Mouse (Mus musculus): Measurements from ENCODE around the gene Doc2a. TPM values are rescaled to one million over a fixed set of nuclear protein-coding genes. Genes with fewer than 3 reads are reported as not detected.
A peak's percentile ranks its signal among the peaks of the same experiment; 100 is the strongest.

Gene Doc2a
- polyA plus RNA-seq, 1 experiment from 2014 or later = 0.15 TPM

DNA sequence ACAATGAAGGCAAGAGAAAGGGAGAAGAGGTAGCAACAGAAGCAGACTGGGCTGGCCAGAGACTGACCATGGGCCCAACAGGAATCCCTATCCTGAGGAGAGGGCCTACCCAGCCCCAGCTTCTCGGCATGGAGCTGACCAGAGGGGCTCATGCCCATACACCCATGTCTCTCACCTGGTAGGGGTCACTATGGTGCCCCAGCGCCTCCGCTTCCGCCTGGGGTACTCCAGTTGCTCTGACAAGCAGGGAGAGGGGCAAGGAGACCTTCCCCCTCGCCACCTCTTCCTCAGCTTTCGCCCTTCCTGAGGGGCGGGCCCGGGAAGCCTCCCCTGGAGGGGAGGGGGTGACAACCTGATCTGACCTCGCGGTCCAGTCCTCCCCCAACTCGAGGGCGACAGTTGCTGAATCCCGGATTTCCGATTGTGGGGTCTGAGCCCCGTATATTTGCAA lies 36.5 kb downstream of the Doc2a start:
- no peaks in the 10 kb centered on the region for H3K9me3 ChIP-seq (ENCODE audit: control insufficient read depth, low read length)
- peak overlapping the region; percentile 100 for H3K4me2 ChIP-seq (replicated peaks; ENCODE audit: low read depth)
- H3K4me1 ChIP-seq (replicated peaks; ENCODE audit: control insufficient read depth, insufficient read depth) = 0 out of 2 replicates have a peak, but pooled peaks cover 4% of the 10 kb centered on the region
- peaks cover 12% of the 10 kb centered on the region for H3K36me3 ChIP-seq (ENCODE audit: control insufficient read depth, insufficient read depth, low read length)
- H3K4me3 ChIP-seq (ENCODE audit: low read depth, low read length) = peak overlapping the region; percentile 87
- WGBS = under 1% methylated on average over 14 of the region's 15 CpGs
- peak overlapping the region; percentile 92 for H3K9ac ChIP-seq (ENCODE audit: low read length)
- peak overlapping the region; percentile 95 for H3K27ac ChIP-seq (replicated peaks)
- ATAC-seq (ENCODE audit: low FRiP score, low TSS enrichment) (no peak), DNase-seq (ENCODE audit: low spot score) (peak; percentile 36)
- H3K27me3 ChIP-seq (ENCODE audit: control insufficient read depth, insufficient read depth, low read length) = no peaks in the 10 kb centered on the region
- no peak for TF ChIP-seq CTCF (IDR thresholded peaks at IDR 0.05; ENCODE audit: low read depth)
- TF ChIP-seq EP300 (optimal IDR thresholded peaks at IDR 0.05) = no peak

DNA sequence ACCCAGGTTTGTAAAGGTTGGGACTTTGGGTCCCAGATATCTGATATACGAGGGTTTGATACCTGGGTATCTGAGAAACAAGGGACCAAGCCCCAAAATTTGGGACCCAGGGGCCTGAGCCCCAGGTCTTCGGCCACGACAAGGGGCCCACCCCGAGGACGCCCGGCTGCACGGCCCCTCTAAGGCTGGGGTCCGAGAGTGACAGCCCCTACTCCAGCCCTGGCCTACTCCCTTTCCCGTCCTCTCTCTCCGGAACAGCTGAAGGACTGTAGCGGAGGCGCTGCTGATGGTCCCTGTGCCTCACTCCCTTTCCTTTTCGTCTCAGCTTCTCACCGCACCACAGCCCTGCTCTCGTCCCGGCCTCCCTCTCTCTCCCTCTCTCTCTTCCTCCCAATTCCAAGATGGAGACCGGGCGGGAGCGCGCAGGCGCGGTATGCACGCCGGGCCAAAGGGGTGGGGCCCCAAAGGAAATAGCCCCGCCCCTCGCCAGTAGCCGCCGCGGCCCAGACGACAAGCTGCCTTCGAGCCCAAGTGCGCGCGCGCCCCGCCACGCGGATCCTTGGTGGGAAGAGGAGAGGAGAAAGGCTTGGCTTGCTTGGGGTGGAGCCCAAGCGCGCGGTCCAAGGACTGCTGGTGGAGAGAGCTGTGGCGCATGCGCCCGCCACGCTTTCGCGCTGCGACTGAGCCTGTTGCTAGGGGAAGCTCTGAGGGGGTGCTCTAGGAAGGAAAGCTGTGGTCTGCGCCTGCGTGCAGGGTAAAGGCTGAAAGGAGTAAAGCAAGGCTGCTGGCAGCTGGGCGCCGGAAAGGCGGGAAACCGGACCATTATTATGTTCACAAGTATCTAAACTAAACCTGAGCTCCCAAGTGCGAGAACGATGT lies 37.3 kb downstream of the Doc2a start, which contains the start of gene Taok2:
Gene Taok2, minus strand, starts transcription at position 418 of the 879 bp plus-strand sequence.
- Histone ChIP-seq H3K36me3 (ENCODE audit: control insufficient read depth, insufficient read depth, low read length) (peaks cover 6% of the 10 kb centered on the region; the same call in 1 of the 2 replicates), H3K9me3 (ENCODE audit: control insufficient read depth, low read length) (no peaks in the 10 kb centered on the region), H3K27ac (replicated peaks) (peak within 1 kb of the TSS; percentile 95), H3K4me2 (replicated peaks; ENCODE audit: low read depth) (peak within 1 kb of the TSS; percentile 100), H3K4me1 (replicated peaks; ENCODE audit: control insufficient read depth, insufficient read depth) (0 out of 2 replicates have a peak, but pooled peaks cover 4% of the 10 kb centered on the region), H3K27me3 (ENCODE audit: control insufficient read depth, insufficient read depth, low read length) (no peaks in the 10 kb centered on the region), H3K9ac (ENCODE audit: low read length) (peak within 1 kb of the TSS; percentile 92), H3K4me3 (ENCODE audit: low read depth, low read length) (peak within 1 kb of the TSS; percentile 87)
- TF ChIP-seq CTCF (IDR thresholded peaks at IDR 0.05; ENCODE audit: low read depth) (peak; percentile 41), EP300 (optimal IDR thresholded peaks at IDR 0.05) (no peak)
- WGBS = under 1% methylated on average over 53 of the region's 56 CpGs
- ATAC-seq (ENCODE audit: low FRiP score, low TSS enrichment) (peak; percentile 97), DNase-seq (ENCODE audit: low spot score) (peak; percentile 98)

DNA sequence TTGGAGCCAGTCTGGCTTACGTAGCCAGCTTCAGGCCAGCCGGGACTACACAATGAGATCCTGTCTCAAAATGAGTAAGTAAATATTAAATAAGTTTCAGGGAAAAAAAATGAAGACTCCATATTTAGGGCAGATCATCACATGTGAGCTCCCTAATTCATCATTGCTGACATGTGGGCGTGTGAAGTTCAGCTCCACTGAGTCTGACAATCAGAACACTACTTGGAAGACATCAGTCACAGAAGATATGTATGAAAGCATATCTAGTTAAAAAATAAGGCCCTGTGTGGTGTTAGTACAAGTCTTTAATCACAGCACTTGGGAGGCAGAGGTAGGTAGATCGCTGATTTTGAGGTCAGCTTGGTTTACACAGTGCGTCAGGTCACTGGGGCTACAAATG lies 40.1 kb downstream of the Doc2a start:
- Histone ChIP-seq H3K9me3 (ENCODE audit: control insufficient read depth, low read length) (no peaks in the 10 kb centered on the region), H3K9ac (ENCODE audit: low read length) (no peak overlapping the region; the same call in 1 of the 2 replicates), H3K4me1 (replicated peaks; ENCODE audit: control insufficient read depth, insufficient read depth) (0 out of 2 replicates have a peak, but pooled peaks cover 4% of the 10 kb centered on the region), H3K36me3 (ENCODE audit: control insufficient read depth, insufficient read depth, low read length) (no peaks in the 10 kb centered on the region), H3K27ac (replicated peaks) (no peak overlapping the region), H3K27me3 (ENCODE audit: control insufficient read depth, insufficient read depth, low read length) (no peaks in the 10 kb centered on the region), H3K4me3 (ENCODE audit: low read depth, low read length) (no peak overlapping the region), H3K4me2 (replicated peaks; ENCODE audit: low read depth) (no peak overlapping the region)
- no peak for TF ChIP-seq EP300 (optimal IDR thresholded peaks at IDR 0.05)
- TF ChIP-seq CTCF (IDR thresholded peaks at IDR 0.05; ENCODE audit: low read depth) = no peak
- no peak for ATAC-seq (ENCODE audit: low FRiP score, low TSS enrichment)
- 61% methylated on average over 5 of the region's 5 CpGs for WGBS
- DNase-seq (ENCODE audit: low spot score) = no peak

DNA sequence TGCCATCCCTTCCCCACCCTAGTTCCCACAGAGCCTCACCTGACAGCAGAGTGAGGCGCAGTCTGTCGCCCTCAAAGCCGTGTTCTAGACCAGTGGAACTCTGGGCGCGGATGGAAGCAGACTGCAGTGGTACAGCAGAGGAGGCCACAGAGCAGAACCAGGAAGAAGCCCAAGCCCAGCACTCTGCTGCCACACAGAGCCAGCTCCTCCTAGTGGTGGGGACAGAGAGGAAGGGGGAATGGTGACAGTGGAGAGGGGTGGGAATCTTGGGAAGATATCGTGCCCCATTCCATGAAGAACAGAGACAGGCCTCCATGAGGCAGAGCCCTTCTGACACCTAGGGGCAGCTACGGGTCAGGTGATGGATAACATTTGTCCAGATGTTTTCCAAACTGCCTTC lies 41.6 kb downstream of the Doc2a start:
- no peak overlapping the region for H3K4me3 ChIP-seq (ENCODE audit: low read depth, low read length)
- no peak overlapping the region for H3K27ac ChIP-seq (replicated peaks)
- no peak overlapping the region for H3K4me2 ChIP-seq (replicated peaks; ENCODE audit: low read depth)
- H3K9ac ChIP-seq (ENCODE audit: low read length) = no peak overlapping the region; the same call in 1 of the 2 replicates
- no peaks in the 10 kb centered on the region for H3K36me3 ChIP-seq (ENCODE audit: control insufficient read depth, insufficient read depth, low read length)
- TF ChIP-seq CTCF (IDR thresholded peaks at IDR 0.05; ENCODE audit: low read depth) = peak; percentile 65
- TF ChIP-seq EP300 (optimal IDR thresholded peaks at IDR 0.05) = no peak
- 53% methylated on average over 7 of the region's 7 CpGs for WGBS
- no peaks in the 10 kb centered on the region for H3K9me3 ChIP-seq (ENCODE audit: control insufficient read depth, low read length)
- H3K4me1 ChIP-seq (replicated peaks; ENCODE audit: control insufficient read depth, insufficient read depth) = no peaks in the 10 kb centered on the region
- no peaks in the 10 kb centered on the region for H3K27me3 ChIP-seq (ENCODE audit: control insufficient read depth, insufficient read depth, low read length)
- DNase-seq (ENCODE audit: low spot score) (no peak), ATAC-seq (ENCODE audit: low FRiP score, low TSS enrichment) (no peak)

DNA sequence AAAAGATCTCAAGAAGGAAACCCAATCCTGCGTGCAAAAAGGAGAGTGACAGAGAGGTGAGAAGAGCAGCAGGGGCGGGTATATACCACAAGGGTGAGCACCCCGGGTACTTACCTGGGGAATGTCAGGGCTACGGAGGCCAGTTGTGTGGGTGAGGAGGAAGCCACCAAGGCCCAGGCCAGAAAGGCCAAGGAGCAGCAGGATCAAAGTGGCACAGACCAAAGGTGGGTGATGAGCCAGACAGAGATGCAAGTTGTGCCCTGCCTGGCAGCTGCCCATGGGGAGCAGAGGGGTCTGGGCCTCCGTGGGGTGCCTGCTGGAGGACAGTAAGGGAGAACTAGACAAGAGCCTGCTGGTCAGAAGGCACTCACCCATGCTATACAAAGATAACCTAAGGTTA lies 49.7 kb downstream of the Doc2a start:
- TF ChIP-seq EP300 (optimal IDR thresholded peaks at IDR 0.05) (no peak), CTCF (IDR thresholded peaks at IDR 0.05; ENCODE audit: low read depth) (no peak)
- H3K27ac ChIP-seq (replicated peaks) = no peak overlapping the region; the same call in none of the 2 replicates
- no peak overlapping the region for H3K4me3 ChIP-seq (ENCODE audit: low read depth, low read length)
- H3K27me3 ChIP-seq (ENCODE audit: control insufficient read depth, insufficient read depth, low read length) = no peaks in the 10 kb centered on the region
- WGBS = 89% methylated on average over 5 of the region's 5 CpGs
- ATAC-seq (ENCODE audit: low FRiP score, low TSS enrichment) (no peak), DNase-seq (ENCODE audit: low spot score) (no peak)
- peak overlapping the region; percentile 79; the same call in 1 of the 2 replicates for H3K4me2 ChIP-seq (replicated peaks; ENCODE audit: low read depth)
- H3K9me3 ChIP-seq (ENCODE audit: control insufficient read depth, low read length) = no peaks in the 10 kb centered on the region
- H3K4me1 ChIP-seq (replicated peaks; ENCODE audit: control insufficient read depth, insufficient read depth) = no peaks in the 10 kb centered on the region; the same call in 1 of the 2 replicates
- no peaks in the 10 kb centered on the region for H3K36me3 ChIP-seq (ENCODE audit: control insufficient read depth, insufficient read depth, low read length)
- H3K9ac ChIP-seq (ENCODE audit: low read length) = no peak overlapping the region; the same call in 1 of the 2 replicates
